Mouse (Mus musculus) B cell, adult 2 months (primary cell): ENCODE results near the gene Slc39a11.

Experiments
- DNase-seq, 2 experiments: peaks; one replicate each; pipeline ENCODE4 v3.0.0; 2022

Gene Slc39a11

GRCm38 (mm10) chr11:113391664-113392063 lies 258.2 kb downstream of the Slc39a11 start:
- DNase-seq: no peak

GRCm38 (mm10) chr11:113389637-113390036 lies 260.2 kb downstream of the Slc39a11 start:
- DNase-seq: no peak

GRCm38 (mm10) chr11:113382674-113383571 lies 267.0 kb downstream of the Slc39a11 start:
- no peak for DNase-seq

- no peak for DNase-seq
Observed at GRCm38 (mm10) chr11:113381550-113381949, 268.3 kb downstream of the Slc39a11 start.

- no peak for DNase-seq
Observed at GRCm38 (mm10) chr11:113378867-113379266, 271.0 kb downstream of the Slc39a11 start.

GRCm38 (mm10) chr11:113376066-113376465 lies 273.8 kb downstream of the Slc39a11 start:
- no peak for DNase-seq

- DNase-seq: no peak
Observed at GRCm38 (mm10) chr11:113373926-113374325, 276.0 kb downstream of the Slc39a11 start.

GRCm38 (mm10) chr11:113373331-113373730 lies 276.5 kb downstream of the Slc39a11 start:
- DNase-seq: no peak

- no peak for DNase-seq
Observed at GRCm38 (mm10) chr11:113368046-113368445, 281.8 kb downstream of the Slc39a11 start.

GRCm38 (mm10) chr11:113366257-113367030 lies 283.4 kb downstream of the Slc39a11 start:
- no peak for DNase-seq

GRCm38 (mm10) chr11:113363739-113364138 lies 286.1 kb downstream of the Slc39a11 start:
- DNase-seq: no peak

- no peak for DNase-seq
Observed at GRCm38 (mm10) chr11:113362617-113363016, 287.3 kb downstream of the Slc39a11 start.

- DNase-seq: no peak
Observed at GRCm38 (mm10) chr11:113360049-113360835, 289.6 kb downstream of the Slc39a11 start.

- DNase-seq: no peak
Observed at GRCm38 (mm10) chr11:113355932-113356331, 293.9 kb downstream of the Slc39a11 start.

- DNase-seq: no peak
Observed at GRCm38 (mm10) chr11:113352085-113352815, 297.6 kb downstream of the Slc39a11 start.

GRCm38 (mm10) chr11:113350583-113350982 lies 299.3 kb downstream of the Slc39a11 start:
- no peak for DNase-seq

GRCm38 (mm10) chr11:113346895-113347514 lies 302.9 kb downstream of the Slc39a11 start:
- DNase-seq: no peak

- DNase-seq: peak; percentile 61 to 66
Observed at GRCm38 (mm10) chr11:113339770-113340169, 310.1 kb downstream of the Slc39a11 start.

GRCm38 (mm10) chr11:113338581-113338980 lies 311.3 kb downstream of the Slc39a11 start:
- DNase-seq: peak in 1 of 2 experiments; percentile 4

GRCm38 (mm10) chr11:113335706-113336105 lies 314.2 kb downstream of the Slc39a11 start:
- no peak for DNase-seq

GRCm38 (mm10) chr11:113334444-113334881 lies 315.4 kb downstream of the Slc39a11 start:
- DNase-seq: no peak

GRCm38 (mm10) chr11:113333535-113333934 lies 316.3 kb downstream of the Slc39a11 start:
- DNase-seq: no peak
